Mouse (Mus musculus): ENCODE measurements around the gene Sde2.

Gene Sde2

GRCm38 (mm10) chr1:180858763-180859162 is 7.8 kb downstream of the Sde2 start:
- no peak for TF ChIP-seq GATA4 (IDR thresholded peaks at IDR 0.05; ENCODE audit: insufficient replicate concordance, low read length)

- TF ChIP-seq GATA4 (IDR thresholded peaks at IDR 0.05; ENCODE audit: insufficient replicate concordance, low read length), result no peak
Observed at GRCm38 (mm10) chr1:180860030-180860429, 9.1 kb downstream of the Sde2 start.

GRCm38 (mm10) chr1:180863606-180864005 is 12.7 kb downstream of the Sde2 start:
- no peak for TF ChIP-seq GATA4 (IDR thresholded peaks at IDR 0.05; ENCODE audit: insufficient replicate concordance, low read length)

DNA sequence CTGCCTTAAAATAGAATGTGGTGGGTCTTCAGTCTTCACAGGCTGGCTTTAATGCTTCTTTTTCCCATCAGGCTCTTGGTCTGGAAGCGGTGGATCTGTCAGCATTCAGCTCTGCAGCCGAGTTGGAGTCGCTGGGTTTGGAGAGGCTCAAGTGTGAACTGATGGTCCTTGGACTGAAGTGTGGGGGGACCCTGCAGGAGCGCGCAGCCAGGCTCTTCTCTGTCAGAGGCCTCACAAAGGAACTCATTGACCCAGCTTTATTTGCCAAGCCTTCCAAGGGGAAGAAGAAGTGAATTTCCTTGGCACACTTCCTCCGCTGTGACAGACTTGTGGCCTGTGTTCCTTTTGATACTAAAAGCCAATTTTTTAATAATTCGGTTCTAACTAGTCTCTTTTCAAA is 15.1 kb downstream of the Sde2 start:
- no peak for TF ChIP-seq GATA4 (IDR thresholded peaks at IDR 0.05; ENCODE audit: insufficient replicate concordance, low read length)

DNA sequence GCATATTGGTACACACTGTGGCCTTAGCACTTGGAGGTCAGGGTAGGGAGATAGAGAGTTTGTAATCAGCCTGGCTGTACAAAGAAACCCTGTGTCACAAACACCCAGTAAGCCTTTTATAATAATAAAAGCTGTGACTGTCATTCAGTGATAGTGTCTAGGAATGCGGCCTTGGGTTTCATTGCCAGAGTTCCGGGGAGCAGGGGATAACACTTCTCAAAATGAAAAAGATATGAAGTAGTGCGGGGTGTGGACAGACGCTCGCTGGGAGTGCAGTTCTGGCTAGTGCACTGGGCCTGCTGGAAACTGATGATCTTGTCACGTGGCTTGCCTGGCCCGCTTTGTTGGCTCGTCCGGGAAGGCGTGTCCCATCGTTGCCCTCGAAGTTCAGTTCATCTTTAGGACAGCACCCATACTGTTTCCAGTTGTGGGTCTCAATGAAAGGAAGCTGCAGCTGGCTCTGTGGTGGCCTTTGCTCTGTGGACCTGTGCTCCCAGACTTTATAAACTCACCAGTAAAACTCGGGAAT is 19.3 kb downstream of the Sde2 start:
- TF ChIP-seq GATA4 (IDR thresholded peaks at IDR 0.05; ENCODE audit: insufficient replicate concordance, low read length), result no peak

GRCm38 (mm10) chr1:180873861-180874484 is 23.0 kb downstream of the Sde2 start:
- TF ChIP-seq GATA4 (IDR thresholded peaks at IDR 0.05; ENCODE audit: insufficient replicate concordance, low read length), result no peak

- TF ChIP-seq GATA4 (IDR thresholded peaks at IDR 0.05; ENCODE audit: insufficient replicate concordance, low read length), result no peak
Observed at GRCm38 (mm10) chr1:180874615-180875014, 23.7 kb downstream of the Sde2 start.

GRCm38 (mm10) chr1:180875126-180875525 is 24.2 kb downstream of the Sde2 start:
- no peak for TF ChIP-seq GATA4 (IDR thresholded peaks at IDR 0.05; ENCODE audit: insufficient replicate concordance, low read length)

DNA sequence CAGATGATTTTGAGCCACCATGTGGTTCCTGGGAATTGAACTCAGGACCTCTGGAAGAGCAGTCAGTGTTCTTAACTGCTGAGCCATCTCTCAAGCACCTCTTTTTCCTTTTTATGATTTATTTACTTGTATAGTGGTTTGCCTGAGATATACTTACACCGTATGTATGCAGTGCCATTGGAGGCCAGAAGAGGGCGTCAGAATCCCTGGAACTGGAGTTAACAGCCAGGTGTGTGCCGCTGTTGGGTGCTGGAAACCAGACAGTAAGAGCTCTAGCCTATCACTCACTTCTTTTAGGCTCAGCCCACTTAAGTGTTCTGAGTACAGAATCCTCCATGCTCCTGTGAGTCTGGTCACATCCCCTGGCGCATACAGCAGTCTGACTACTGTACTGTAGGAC is 26.5 kb downstream of the Sde2 start:
- no peak for TF ChIP-seq GATA4 (IDR thresholded peaks at IDR 0.05; ENCODE audit: insufficient replicate concordance, low read length)

- no peak for TF ChIP-seq GATA4 (IDR thresholded peaks at IDR 0.05; ENCODE audit: insufficient replicate concordance, low read length)
Observed at GRCm38 (mm10) chr1:180881768-180882167, 30.8 kb downstream of the Sde2 start.

DNA sequence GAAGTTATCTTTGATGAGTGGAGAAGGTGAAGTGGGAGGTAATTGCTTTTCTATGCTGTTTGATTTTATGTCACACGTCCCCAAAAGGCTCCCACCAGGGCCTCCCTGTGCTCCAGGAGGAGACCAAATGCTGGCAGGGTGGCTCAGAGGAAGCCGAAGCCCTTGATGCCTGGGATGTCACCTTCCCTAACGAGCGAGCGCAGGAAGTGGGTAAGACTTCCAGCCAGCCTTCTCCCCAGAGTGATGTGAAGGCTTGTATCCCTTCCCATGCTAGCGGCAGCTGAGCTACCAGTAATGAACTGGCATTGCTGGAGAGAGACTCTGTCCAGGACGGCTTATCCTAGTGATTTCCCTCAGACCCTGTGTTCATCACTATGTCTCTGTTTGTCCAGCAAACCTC is 32.8 kb downstream of the Sde2 start:
- TF ChIP-seq GATA4 (IDR thresholded peaks at IDR 0.05; ENCODE audit: insufficient replicate concordance, low read length), result no peak

DNA sequence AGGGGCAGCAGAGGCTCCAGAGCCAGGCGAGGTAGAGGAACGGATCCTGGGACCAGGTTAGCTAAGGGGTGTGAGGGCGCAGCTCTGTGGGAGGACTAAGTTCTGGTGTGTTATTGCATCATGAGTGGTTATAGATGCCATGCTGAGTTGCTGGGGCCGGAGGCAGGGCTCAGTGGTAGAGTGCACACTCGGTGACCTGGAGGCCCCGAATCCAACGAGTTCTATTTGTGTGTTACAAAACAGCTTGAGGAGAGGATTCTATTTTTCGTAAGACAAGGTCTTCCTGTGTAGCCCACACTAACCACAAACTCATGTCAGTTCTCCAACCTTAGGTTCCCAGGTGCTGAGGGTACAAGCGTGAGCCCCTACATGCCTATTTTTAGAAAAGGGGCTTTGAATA is 33.6 kb downstream of the Sde2 start:
- TF ChIP-seq GATA4 (IDR thresholded peaks at IDR 0.05; ENCODE audit: insufficient replicate concordance, low read length), result no peak

DNA sequence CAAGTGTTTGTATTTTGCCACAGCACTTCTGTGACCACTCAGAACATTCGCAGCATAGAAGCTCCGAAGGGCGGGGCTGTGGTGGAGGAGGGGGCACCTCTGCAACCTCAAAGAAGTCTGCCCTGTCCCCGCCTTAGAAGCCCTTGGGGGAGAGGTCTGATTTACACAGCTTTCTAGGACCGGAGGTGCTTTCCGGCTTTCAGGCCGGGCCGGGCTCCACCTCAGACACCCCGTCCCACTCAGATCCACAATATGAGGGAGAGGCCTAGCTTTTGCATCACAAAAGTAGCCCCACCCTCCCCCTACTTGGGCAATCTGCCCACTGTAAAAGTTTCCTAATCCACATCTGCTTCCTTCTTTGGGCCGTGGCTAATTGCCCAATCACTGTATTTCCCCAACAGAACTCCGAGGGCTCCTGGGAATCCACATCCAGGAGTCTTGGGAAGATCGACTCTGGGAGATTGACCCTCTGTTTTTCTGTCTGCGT is 37.7 kb downstream of the Sde2 start:
- TF ChIP-seq GATA4 (IDR thresholded peaks at IDR 0.05; ENCODE audit: insufficient replicate concordance, low read length), result no peak

- no peak for TF ChIP-seq GATA4 (IDR thresholded peaks at IDR 0.05; ENCODE audit: insufficient replicate concordance, low read length)
Observed at GRCm38 (mm10) chr1:180889172-180889571, 38.2 kb downstream of the Sde2 start.

- no peak for TF ChIP-seq GATA4 (IDR thresholded peaks at IDR 0.05; ENCODE audit: insufficient replicate concordance, low read length)
Observed at GRCm38 (mm10) chr1:180889841-180890240, 38.9 kb downstream of the Sde2 start.

GRCm38 (mm10) chr1:180892808-180893207 is 41.9 kb downstream of the Sde2 start, which contains the start of gene Lefty2:
Gene Lefty2 (plus strand): TSS chr1:180893108.
- TF ChIP-seq GATA4 (IDR thresholded peaks at IDR 0.05; ENCODE audit: insufficient replicate concordance, low read length), result no peak

- no peak for TF ChIP-seq GATA4 (IDR thresholded peaks at IDR 0.05; ENCODE audit: insufficient replicate concordance, low read length)
Observed at GRCm38 (mm10) chr1:180901107-180901506, 50.2 kb downstream of the Sde2 start.

Data from liver, adult (tissue).